18 mouse cellular contexts compared by ENCODE assay signal in genomic region chr4:119244468-119245240, GRCm38 (mm10). TPM values are rescaled to one million over a fixed set of nuclear protein-coding genes. Genes with fewer than 3 reads are reported as not detected.
DNase-seq lines count a peak whose midpoint lies in the region; ATAC-seq lines count a peak whose summit lies in the region.
"Had no signal": no experiment of that assay in that cellular context is flagged by ENCODE, and none has a peak within 500 bp of the region (broad histone marks: within the 10 kb centered on the region; RNA-seq: fewer than 3 reads in every experiment).

No protein-coding gene starts in this region.

- no peak overlapping the region for H3K9ac ChIP-seq in heart, embryonic 12.5 days
- no peak overlapping the region for H3K9ac ChIP-seq in hindbrain, embryonic 11.5 days (ENCODE audit: low read depth, low read length)

- H3K27ac ChIP-seq in heart, embryonic 12.5 days (ENCODE audit: poor library complexity, severe bottlenecking), result 0 out of 2 replicates have a peak overlapping the region, but pooled peaks have one; percentile 14
- H3K27ac ChIP-seq in hindbrain, embryonic 11.5 days (ENCODE audit: low read depth, low read length), result no peak overlapping the region

- no peaks in the 10 kb centered on the region for H3K27me3 ChIP-seq in heart, embryonic 12.5 days (replicated peaks)
- H3K27me3 ChIP-seq in hindbrain, embryonic 11.5 days (ENCODE audit: control insufficient read depth, insufficient read depth, low read length), result no peaks in the 10 kb centered on the region

- H3K4me1 ChIP-seq in heart, embryonic 12.5 days (replicated peaks), result peaks cover 16% of the 10 kb centered on the region
- H3K4me1 ChIP-seq in hindbrain, embryonic 11.5 days (replicated peaks; ENCODE audit: control insufficient read depth, insufficient read depth, low read length), result no peaks in the 10 kb centered on the region

- 69% methylated on average over 22 of the region's 22 CpGs for WGBS in heart, embryonic 12.5 days
- WGBS in hindbrain, embryonic 11.5 days, result 86% methylated on average over 22 of the region's 22 CpGs

- no peak for ATAC-seq in heart, embryonic 12.5 days (ENCODE audit: insufficient number of reproducible peaks, low FRiP score)
- no peak for ATAC-seq in hindbrain, embryonic 11.5 days (ENCODE audit: low FRiP score)

- DNase-seq in heart, postnatal 10 days, result no peak
- DNase-seq in right cerebral cortex, adult 18-20 months, result peak; percentile 89
- DNase-seq in right cerebral cortex, postnatal 4 days, result no peak
- peak; percentile 69 to 78 for DNase-seq in left cerebral cortex, postnatal 36 days (ENCODE audit: low spot score in 2 of 2)
- no peak for DNase-seq in kidney, postnatal 36 days
- no peak for DNase-seq in hindbrain, embryonic 11.5 days (ENCODE audit: low spot score)
- DNase-seq: cerebellum, adult 8-10 months; embryo, embryonic 11 days; gastrocnemius, postnatal 10 days had no signal

- H3K4me2 ChIP-seq in heart, embryonic 12.5 days, result no peak overlapping the region
- H3K4me2 ChIP-seq in hindbrain, embryonic 11.5 days (replicated peaks; ENCODE audit: low read depth, low read length), result no peak overlapping the region

- H3K9me3 ChIP-seq in heart, embryonic 12.5 days (replicated peaks), result no peaks in the 10 kb centered on the region
- no peaks in the 10 kb centered on the region for H3K9me3 ChIP-seq in hindbrain, embryonic 11.5 days (ENCODE audit: control insufficient read depth, low read length)

- intact Hi-C loops in heart, postnatal 10 days (cut with DNase I), result loop anchor here (5.0 to 10.0 kb wide), 5 partner anchors 78 to 570 kb away; partner anchors contain the start of genes Foxj3, Frg2f1 and Ppih
- intact Hi-C loops in left cerebral cortex, postnatal 36 days (cut with DNase I), result loop anchor here (5.0 to 10.0 kb wide), 3 partner anchors 48 to 423 kb away; partner anchors contain the start of genes Foxj3, Frg2f1 and Ybx1

- peaks cover 81% of the 10 kb centered on the region for H3K36me3 ChIP-seq in heart, embryonic 12.5 days
- H3K36me3 ChIP-seq in hindbrain, embryonic 11.5 days (ENCODE audit: control insufficient read depth, insufficient read depth, low read length), result no peaks in the 10 kb centered on the region

- no peak overlapping the region for H3K4me3 ChIP-seq in heart, embryonic 12.5 days
- no peak overlapping the region for H3K4me3 ChIP-seq in hindbrain, embryonic 11.5 days (ENCODE audit: low read depth, low read length)
- H3K4me3 ChIP-seq: erythroblast, embryonic 14.5 days had no signal

RNA-seq across cellular contexts. Expression of gene Cldn19, which starts 10.6 kb away (rescaled TPM):
- polyA plus RNA-seq in heart, embryonic 12.5 days (2016; fragmentation: Nextera tagmentation; extraction: Ambion mirVana), result not detected in 2 replicates
- under 1 TPM; 0.17 to 0.43 TPM for total RNA-seq in heart, postnatal 10 days (2021)
- total RNA-seq in left cerebral cortex, postnatal 36 days (2021), result under 1 TPM; 0.27 to 0.32 TPM
- polyA plus RNA-seq in hindbrain, embryonic 11.5 days (2014; fragmentation: Nextera tagmentation; extraction: Ambion mirVana), result 0.18 and 0.25 TPM in 2 replicates
- total RNA-seq: hematopoietic stem cell, adult 5-6 weeks; megakaryocyte progenitor cell, adult 5-6 weeks; MEL; neutrophil, adult 5-6 weeks had no signal
- polyA plus RNA-seq: erythroblast, embryonic 14.5 days; large intestine, adult 2 months; liver, embryonic 16.5 days had no signal

RNA-seq across cellular contexts. Expression of gene P3h1, which starts 11.9 kb away (rescaled TPM):
- 32.8 and 34.3 TPM in 2 replicates for polyA plus RNA-seq in heart, embryonic 12.5 days (2016; fragmentation: Nextera tagmentation; extraction: Ambion mirVana)
- total RNA-seq in heart, postnatal 10 days (2021), result 10 to 100 TPM; 23.5 to 24.7 TPM
- 1 to 10 TPM; 4.9 to 7.7 TPM for total RNA-seq in left cerebral cortex, postnatal 36 days (2021)
- polyA plus RNA-seq in hindbrain, embryonic 11.5 days (2014; fragmentation: Nextera tagmentation; extraction: Ambion mirVana), result 15.4 and 17.9 TPM in 2 replicates

RNA-seq across cellular contexts. Expression of gene AU022252, which starts 12.1 kb away (rescaled TPM):
- polyA plus RNA-seq in heart, embryonic 12.5 days (2016; fragmentation: Nextera tagmentation; extraction: Ambion mirVana), result 27.8 and 28.9 TPM in 2 replicates
- 10 to 100 TPM; 13.8 to 18.2 TPM for total RNA-seq in heart, postnatal 10 days (2021)
- total RNA-seq in left cerebral cortex, postnatal 36 days (2021), result 10 to 100 TPM; 28.0 to 34.5 TPM
- polyA plus RNA-seq in hindbrain, embryonic 11.5 days (2014; fragmentation: Nextera tagmentation; extraction: Ambion mirVana), result 31.1 and 37.0 TPM in 2 replicates

RNA-seq across cellular contexts. Expression of gene Tmem269, which starts 26.6 kb away (rescaled TPM):
- polyA plus RNA-seq in heart, embryonic 12.5 days (2016; fragmentation: Nextera tagmentation; extraction: Ambion mirVana), result 0.19 TPM in 1 of 2 replicates, not detected in the other
- not detected for total RNA-seq in heart, postnatal 10 days (2021)
- total RNA-seq in left cerebral cortex, postnatal 36 days (2021), result under 1 TPM; 0.57 to 0.91 TPM
- polyA plus RNA-seq in hindbrain, embryonic 11.5 days (2014; fragmentation: Nextera tagmentation; extraction: Ambion mirVana), result not detected in 2 replicates
- total RNA-seq: gastrocnemius, postnatal 10 days; megakaryocyte progenitor cell, adult 5-6 weeks; MEL; neutrophil, adult 5-6 weeks had no signal
- polyA plus RNA-seq: erythroblast, embryonic 14.5 days; limb, embryonic 11.5 days; liver, embryonic 16.5 days had no signal

RNA-seq across cellular contexts. Expression of gene Svbp, which starts 49.5 kb away (rescaled TPM):
- polyA plus RNA-seq in heart, embryonic 12.5 days (2016; fragmentation: Nextera tagmentation; extraction: Ambion mirVana), result 127 TPM in 2 replicates
- total RNA-seq in heart, postnatal 10 days (2021), result 10 to 100 TPM; 30.0 to 30.9 TPM
- 10 to 100 TPM; 18.5 to 20.5 TPM for total RNA-seq in left cerebral cortex, postnatal 36 days (2021)
- 177 and 201 TPM in 2 replicates for polyA plus RNA-seq in hindbrain, embryonic 11.5 days (2014; fragmentation: Nextera tagmentation; extraction: Ambion mirVana)

Comparison
In these comparisons a context has a peak if more than half of its experiments do, and no peak if none do; other contexts are left out.
1. DNase-seq: peak in right cerebral cortex, adult 18-20 months (single experiment) and left cerebral cortex, postnatal 36 days (2 of 2); none in heart, postnatal 10 days (0 of 2), right cerebral cortex, postnatal 4 days (single experiment), kidney, postnatal 36 days (0 of 2) and hindbrain, embryonic 11.5 days (single experiment).